Mouse (Mus musculus) induced T-regulatory cell, adult 2 months (primary cell): ENCODE data around the gene Efna2.

Experiments
- DNase-seq: peaks from one replicate; pipeline ENCODE4 v3.0.0-alpha.2; 2012; ENCODE audit warnings: low read depth

Efna2 gene

GRCm38 (mm10) chr10:80168038-80168661 is 11.1 kb upstream of the Efna2 start:
- DNase-seq: peak; percentile 93

- no peak for DNase-seq
These were observed 10.2 kb upstream of the Efna2 start for GRCm38 (mm10) chr10:80169070-80169469.

GRCm38 (mm10) chr10:80169651-80170050 is 9.6 kb upstream of the Efna2 start:
- no peak for DNase-seq

GRCm38 (mm10) chr10:80170052-80170451 is 9.2 kb upstream of the Efna2 start:
- peak; percentile 8 for DNase-seq

GRCm38 (mm10) chr10:80170601-80171021 is 8.7 kb upstream of the Efna2 start:
- DNase-seq: peak; percentile 20

- peak; percentile 20 for DNase-seq
These were observed 8.0 kb upstream of the Efna2 start for GRCm38 (mm10) chr10:80171252-80171651.

- peak; percentile 30 for DNase-seq
These were observed 7.3 kb upstream of the Efna2 start for GRCm38 (mm10) chr10:80171760-80172526.

- peak; percentile 98 for DNase-seq
These were observed 6.6 kb upstream of the Efna2 start, which contains the start of gene 1600002K03Rik for GRCm38 (mm10) chr10:80172527-80173292. Gene 1600002K03Rik, plus strand, starts transcription at chr10:80172944.

- no peak for DNase-seq
These were observed 5.9 kb upstream of the Efna2 start for GRCm38 (mm10) chr10:80173358-80173757.

GRCm38 (mm10) chr10:80173955-80174640 is 5.2 kb upstream of the Efna2 start:
- peak; percentile 20 for DNase-seq

GRCm38 (mm10) chr10:80174705-80175104 is 4.6 kb upstream of the Efna2 start:
- DNase-seq: peak; percentile 77

- DNase-seq: peak; percentile 78
These were observed 3.6 kb upstream of the Efna2 start for GRCm38 (mm10) chr10:80175536-80176269.

GRCm38 (mm10) chr10:80176270-80176834 is 2.9 kb upstream of the Efna2 start:
- DNase-seq: peak; percentile 9

GRCm38 (mm10) chr10:80177441-80178279 is 1.6 kb upstream of the Efna2 start:
- DNase-seq: peak; percentile 10

GRCm38 (mm10) chr10:80180288-80180687 is 1.0 kb downstream of the Efna2 start:
- DNase-seq: no peak

- DNase-seq: peak; percentile 17
These were observed 1.5 kb downstream of the Efna2 start for GRCm38 (mm10) chr10:80180823-80181222.

GRCm38 (mm10) chr10:80182547-80182946 is 3.3 kb downstream of the Efna2 start:
- DNase-seq: no peak

GRCm38 (mm10) chr10:80186649-80187048 is 7.4 kb downstream of the Efna2 start:
- DNase-seq: no peak

- DNase-seq: no peak
These were observed 8.5 kb downstream of the Efna2 start for GRCm38 (mm10) chr10:80187739-80188138.

- DNase-seq: no peak
These were observed 9.3 kb downstream of the Efna2 start for GRCm38 (mm10) chr10:80188453-80189024.
